Comparison of ENCODE assay signal across 8 mouse cellular contexts in the genomic region with DNA sequence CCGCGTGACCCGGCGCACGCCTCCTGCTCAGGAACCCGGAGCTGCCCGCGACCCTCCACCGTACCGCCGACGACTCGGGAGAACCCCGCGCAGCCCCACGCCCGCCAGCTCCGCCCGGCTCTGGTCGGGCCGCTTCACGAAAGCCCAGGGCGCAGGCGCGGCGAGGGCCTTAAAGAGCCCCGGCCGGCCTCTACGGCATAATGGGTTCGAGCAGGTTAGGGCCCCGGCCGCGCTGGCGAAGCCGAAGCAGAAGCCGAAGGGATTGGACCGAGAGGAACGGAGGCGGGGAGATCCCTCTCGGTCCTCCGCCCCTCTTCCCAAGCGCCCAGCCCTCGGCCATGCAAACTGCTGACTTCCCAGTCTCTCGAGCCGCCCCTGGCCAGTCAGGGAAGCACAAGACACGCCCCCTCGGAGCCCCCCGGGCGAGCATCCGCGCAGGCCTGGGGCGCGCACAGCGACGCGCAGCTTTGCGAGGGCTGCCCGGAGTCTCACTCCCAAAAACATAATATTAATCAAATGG. TPM values are rescaled to one million over a fixed set of nuclear protein-coding genes. Genes with fewer than 3 reads are reported as not detected.
A peak's percentile ranks its signal among the peaks of the same experiment; 100 is the strongest.
DNase-seq lines count a peak whose midpoint lies in the region; ATAC-seq and TF ChIP-seq lines count a peak whose summit lies in the region.

No protein-coding gene starts in this region.

- H3K4me3 ChIP-seq in G1E (ENCODE audit: low read depth, low read length): peak overlapping the region; percentile 89
- H3K4me3 ChIP-seq in forebrain, embryonic 15.5 days: peak overlapping the region; percentile 84
- H3K4me3 ChIP-seq in liver, postnatal 0 days (ENCODE audit: low read depth, low read length): peak overlapping the region; percentile 83
- peak overlapping the region; percentile 92 for H3K4me3 ChIP-seq in neural tube, embryonic 14.5 days (ENCODE audit: low read depth, low read length)
- peak overlapping the region; percentile 97 for H3K4me3 ChIP-seq in testis, adult 2 months (ENCODE audit: control insufficient read depth, low read depth, low read length)

- DNase-seq in G1E (ENCODE audit: low spot score): peak; percentile 87
- peak; percentile 93 for DNase-seq in cerebellum, adult 11-12 months
- DNase-seq in heart, postnatal 25 days (ENCODE audit: low spot score): peak; percentile 90
- DNase-seq in layer of hippocampus, adult 11-12 months (ENCODE audit: low spot score): peak; percentile 88
- DNase-seq in liver, postnatal 0 days: peak; percentile 89

- ATAC-seq in G1E (ENCODE audit: extremely low read depth, insufficient number of reproducible peaks, low FRiP score, poor library complexity, severe bottlenecking): peak; percentile 73
- ATAC-seq in forebrain, embryonic 15.5 days (replicated peaks): peak; percentile 98
- ATAC-seq in liver, postnatal 0 days: peak; percentile 91
- peak; percentile 99 for ATAC-seq in neural tube, embryonic 14.5 days (ENCODE audit: low read depth)

- H3K9ac ChIP-seq in forebrain, embryonic 15.5 days (replicated peaks): peak overlapping the region; percentile 77
- H3K9ac ChIP-seq in liver, postnatal 0 days (replicated peaks): peak overlapping the region; percentile 88
- H3K9ac ChIP-seq in neural tube, embryonic 14.5 days (replicated peaks; ENCODE audit: low read depth, low read length): peak overlapping the region; percentile 80

- H3K27me3 ChIP-seq in G1E (ENCODE audit: insufficient read depth, low read length): no peaks in the 10 kb centered on the region
- H3K27me3 ChIP-seq in forebrain, embryonic 15.5 days: no peaks in the 10 kb centered on the region
- no peaks in the 10 kb centered on the region for H3K27me3 ChIP-seq in liver, postnatal 0 days (ENCODE audit: insufficient read depth, low read length)
- no peaks in the 10 kb centered on the region for H3K27me3 ChIP-seq in neural tube, embryonic 14.5 days (ENCODE audit: control insufficient read depth, insufficient read depth, low read length)
- no peaks in the 10 kb centered on the region for H3K27me3 ChIP-seq in testis, adult 2 months (ENCODE audit: control insufficient read depth, insufficient read depth, low read length)

- peak overlapping the region; percentile 91 for H3K27ac ChIP-seq in forebrain, embryonic 15.5 days (replicated peaks)
- peak overlapping the region; percentile 95 for H3K27ac ChIP-seq in liver, postnatal 0 days (ENCODE audit: low read depth)
- peak overlapping the region; percentile 88 for H3K27ac ChIP-seq in neural tube, embryonic 14.5 days (ENCODE audit: low read depth, low read length)
- peak overlapping the region; percentile 61 for H3K27ac ChIP-seq in testis, adult 2 months (ENCODE audit: control insufficient read depth, insufficient read depth, low read depth, low read length)

- H3K9me3 ChIP-seq in G1E (replicated peaks): no peaks in the 10 kb centered on the region
- H3K9me3 ChIP-seq in forebrain, embryonic 15.5 days: no peaks in the 10 kb centered on the region
- no peaks in the 10 kb centered on the region for H3K9me3 ChIP-seq in liver, postnatal 0 days (ENCODE audit: low read length)
- no peaks in the 10 kb centered on the region for H3K9me3 ChIP-seq in neural tube, embryonic 14.5 days (ENCODE audit: control insufficient read depth, low read length)

- under 1% methylated on average over 54 of the region's 58 CpGs for WGBS in forebrain, embryonic 15.5 days
- under 1% methylated on average over 57 of the region's 58 CpGs for WGBS in liver, postnatal 0 days (ENCODE audit: insufficient replicate concordance)
- WGBS in neural tube, embryonic 14.5 days: under 1% methylated on average over 58 of the region's 58 CpGs

- TF ChIP-seq CTCF in G1E (IDR thresholded peaks at IDR 0.05; ENCODE audit: low read depth, low read length): no peak
- no peak for TF ChIP-seq CTCF in liver, postnatal 0 days (IDR thresholded peaks at IDR 0.05; ENCODE audit: low read depth)
- TF ChIP-seq CTCF in testis, adult 2 months (IDR thresholded peaks at IDR 0.05; ENCODE audit: control insufficient read depth, insufficient read depth, insufficient replicate concordance, low read depth, low read length): 0 out of 2 replicates have a peak, but pooled peaks have one; percentile 12

- peak overlapping the region; percentile 74 for H3K4me2 ChIP-seq in forebrain, embryonic 15.5 days (replicated peaks)
- H3K4me2 ChIP-seq in liver, postnatal 0 days (ENCODE audit: low read depth, low read length): peak overlapping the region; percentile 95
- peak overlapping the region; percentile 50 for H3K4me2 ChIP-seq in neural tube, embryonic 14.5 days (ENCODE audit: low read depth, low read length)

- H3K4me1 ChIP-seq in G1E (ENCODE audit: insufficient read depth, low read depth, low read length): peaks cover 74% of the 10 kb centered on the region
- H3K4me1 ChIP-seq in forebrain, embryonic 15.5 days: peaks cover 10% of the 10 kb centered on the region; the same call in 1 of the 2 replicates
- H3K4me1 ChIP-seq in liver, postnatal 0 days (ENCODE audit: insufficient read depth): peaks cover 45% of the 10 kb centered on the region
- peaks cover 2% of the 10 kb centered on the region; the same call in 1 of the 2 replicates for H3K4me1 ChIP-seq in neural tube, embryonic 14.5 days (ENCODE audit: control insufficient read depth, insufficient read depth, low read length)
- H3K4me1 ChIP-seq in testis, adult 2 months (ENCODE audit: control insufficient read depth, insufficient read depth, low read length): peaks cover 2% of the 10 kb centered on the region

- intact Hi-C loops in heart, postnatal 25 days (cut with DNase I): loop anchor here (2.0 kb wide), 1 partner anchor 32 kb away; a partner anchor contains a TSS

- peaks cover 15% of the 10 kb centered on the region for H3K36me3 ChIP-seq in G1E (replicated peaks)
- no peaks in the 10 kb centered on the region for H3K36me3 ChIP-seq in forebrain, embryonic 15.5 days
- peaks cover 9% of the 10 kb centered on the region; the same call in 1 of the 2 replicates for H3K36me3 ChIP-seq in liver, postnatal 0 days (replicated peaks; ENCODE audit: insufficient read depth, low read length)
- H3K36me3 ChIP-seq in neural tube, embryonic 14.5 days (ENCODE audit: control insufficient read depth, insufficient read depth, low read length): no peaks in the 10 kb centered on the region
- H3K36me3 ChIP-seq in testis, adult 2 months (ENCODE audit: control insufficient read depth, insufficient read depth, low read length): no peaks in the 10 kb centered on the region

- TF ChIP-seq POLR2A in testis, adult 2 months (IDR thresholded peaks at IDR 0.05; ENCODE audit: control insufficient read depth, low read depth, low read length): peak; percentile 62

- TF ChIP-seq EP300 in liver, postnatal 0 days (IDR thresholded peaks at IDR 0.05; ENCODE audit: low read depth): no peak

RNA-seq across cellular contexts. Expression of a gene that starts 5.9 kb away (rescaled TPM):
- total RNA-seq in G1E (2014; fragmentation: Nextera tagmentation): 58.1 and 94.2 TPM in 2 replicates
- 26.1 and 36.4 TPM in 2 replicates for total RNA-seq in G1E (2017)
- polyA plus RNA-seq in G1E (2012): 3.3 and 3.8 TPM in 2 replicates
- 54.6 and 57.2 TPM in 2 replicates for polyA plus RNA-seq in forebrain, embryonic 15.5 days (2015; fragmentation: Nextera tagmentation; extraction: Ambion mirVana)
- 10 to 100 TPM; 17.9 to 22.1 TPM for total RNA-seq in heart, postnatal 25 days (2021)
- polyA plus RNA-seq in liver, postnatal 0 days (2015; fragmentation: Nextera tagmentation; extraction: Ambion mirVana): 68.4 and 73.5 TPM in 2 replicates
- 56.8 and 59.9 TPM in 2 replicates for polyA plus RNA-seq in neural tube, embryonic 14.5 days (2014; fragmentation: Nextera tagmentation; extraction: Ambion mirVana)
- polyA plus RNA-seq in testis, adult 2 months (2012; rRNA removed): 11.3 and 15.1 TPM in 2 replicates

RNA-seq across cellular contexts. Expression of a gene that starts 31.3 kb away (rescaled TPM):
- 875 and 1,036 TPM in 2 replicates for total RNA-seq in G1E (2014; fragmentation: Nextera tagmentation)
- total RNA-seq in G1E (2017): 329 and 387 TPM in 2 replicates
- 53.7 and 54.0 TPM in 2 replicates for polyA plus RNA-seq in G1E (2012)
- polyA plus RNA-seq in forebrain, embryonic 15.5 days (2015; fragmentation: Nextera tagmentation; extraction: Ambion mirVana): 69.9 and 71.3 TPM in 2 replicates
- total RNA-seq in heart, postnatal 25 days (2021): 10 to 100 TPM; 30.6 to 34.7 TPM
- polyA plus RNA-seq in liver, postnatal 0 days (2015; fragmentation: Nextera tagmentation; extraction: Ambion mirVana): 20.2 TPM in 2 replicates
- 62.4 and 68.8 TPM in 2 replicates for polyA plus RNA-seq in neural tube, embryonic 14.5 days (2014; fragmentation: Nextera tagmentation; extraction: Ambion mirVana)
- polyA plus RNA-seq in testis, adult 2 months (2012; rRNA removed): 20.7 and 20.9 TPM in 2 replicates

RNA-seq across cellular contexts. Expression of a gene that starts 39.1 kb away (rescaled TPM):
- not detected in 2 replicates for total RNA-seq in G1E (2014; fragmentation: Nextera tagmentation)
- total RNA-seq in G1E (2017): 0.05 TPM in 1 of 2 replicates, not detected in the other
- not detected in 2 replicates for polyA plus RNA-seq in G1E (2012)
- polyA plus RNA-seq in forebrain, embryonic 15.5 days (2015; fragmentation: Nextera tagmentation; extraction: Ambion mirVana): 0.10 and 0.14 TPM in 2 replicates
- total RNA-seq in heart, postnatal 25 days (2021): not detected
- 0.19 and 0.20 TPM in 2 replicates for polyA plus RNA-seq in liver, postnatal 0 days (2015; fragmentation: Nextera tagmentation; extraction: Ambion mirVana)
- 0.36 and 1.1 TPM in 2 replicates for polyA plus RNA-seq in neural tube, embryonic 14.5 days (2014; fragmentation: Nextera tagmentation; extraction: Ambion mirVana)
- 277 and 282 TPM in 2 replicates for polyA plus RNA-seq in testis, adult 2 months (2012; rRNA removed)

Comparison
In these comparisons a context has a peak if more than half of its experiments do, and no peak if none do; other contexts are left out.
1. Peak in every context shown above with its lines: DNase-seq, ATAC-seq, H3K4me3 ChIP-seq and H3K27ac ChIP-seq.
2. RNA of a gene that starts 39.1 kb away (polyA plus RNA-seq): 277 to 282 TPM in testis, adult 2 months; 0.36 to 1.1 TPM in neural tube, embryonic 14.5 days, 0.19 to 0.20 TPM in liver, postnatal 0 days, 0.10 to 0.14 TPM in forebrain, embryonic 15.5 days and not detected in G1E; every median in the first group is over 100 times any median in the second.